Comparison of ENCODE assay signal across 19 mouse cellular contexts in the genomic region with DNA sequence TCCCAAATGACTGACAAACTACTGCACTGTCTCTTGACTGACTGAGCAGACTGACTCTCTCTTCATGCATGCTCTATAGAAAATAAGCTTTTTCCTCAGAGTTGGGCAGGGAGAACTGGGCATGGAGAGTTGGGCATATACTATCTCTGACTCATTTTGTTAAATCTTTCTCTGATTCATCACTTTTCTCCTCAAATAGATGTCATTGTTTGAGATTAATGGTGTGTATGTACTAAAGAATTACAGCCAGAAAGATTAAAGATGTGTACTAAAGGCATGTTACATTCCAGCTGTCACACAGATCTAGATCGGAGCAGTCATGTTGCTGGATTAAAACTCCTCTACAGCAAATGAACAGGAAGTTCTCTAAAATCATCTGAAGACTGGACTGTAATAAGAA. TPM values are rescaled to one million over a fixed set of nuclear protein-coding genes. Genes with fewer than 3 reads are reported as not detected.
DNase-seq lines count a peak whose midpoint lies in the region; TF ChIP-seq lines count a peak whose summit lies in the region.
"Had no signal": no experiment of that assay in that cellular context is flagged by ENCODE, and none has a peak within 500 bp of the region (broad histone marks: within the 10 kb centered on the region; RNA-seq: fewer than 3 reads in every experiment).

No protein-coding gene starts in this region.

- no peak for TF ChIP-seq POLR2A in embryonic fibroblast, embryonic 13.5 days (IDR thresholded peaks at IDR 0.05; ENCODE audit: low read depth, low read length)

- no peak for TF ChIP-seq CTCF in embryonic fibroblast, embryonic 13.5 days (IDR thresholded peaks at IDR 0.05; ENCODE audit: borderline replicate concordance, insufficient read depth, low read length)

- DNase-seq in 3T3-L1 (ENCODE audit: low read depth, low spot score) = peak; percentile 75
- DNase-seq in Muller cell, postnatal 12 days (ENCODE audit: inconsistent ontology term) = peak; percentile 86
- DNase-seq in right cerebral cortex, postnatal 36 days (ENCODE audit: low spot score in 2 of 2) = no peak
- DNase-seq in heart, postnatal 25 days (ENCODE audit: low spot score) = no peak
- DNase-seq in urinary bladder, postnatal 25 days (ENCODE audit: low spot score) = no peak
- DNase-seq: adrenal gland, adult 8-10 months; adrenal gland, postnatal 14 days; adrenal gland, postnatal 36 days; cerebellum, adult 11-12 months; cerebellum, adult 2 months; cerebellum, adult 9-10 months; cerebellum, postnatal 10 days; cerebellum, postnatal 25 days had no signal

- peak overlapping the region; percentile 25; the same call in 1 of the 2 replicates for H3K27ac ChIP-seq in embryonic fibroblast, embryonic 13.5 days (ENCODE audit: insufficient read depth, low read length)
- H3K27ac ChIP-seq: embryonic facial prominence, embryonic 10.5 days; embryonic facial prominence, embryonic 12.5 days; forebrain, embryonic 10.5 days; forebrain, embryonic 12.5 days had no signal

- no peaks in the 10 kb centered on the region for H3K4me1 ChIP-seq in embryonic fibroblast, embryonic 13.5 days (ENCODE audit: control insufficient read depth, insufficient read depth, low read length)
- H3K4me1 ChIP-seq: embryonic facial prominence, embryonic 10.5 days; embryonic facial prominence, embryonic 12.5 days; forebrain, embryonic 10.5 days; forebrain, embryonic 12.5 days had no signal

- intact Hi-C loops in heart, postnatal 25 days (cut with DNase I) = no loop called here

- no peak overlapping the region for H3K4me3 ChIP-seq in embryonic fibroblast, embryonic 13.5 days (ENCODE audit: insufficient read depth, low read length)
- H3K4me3 ChIP-seq: embryonic facial prominence, embryonic 10.5 days; embryonic facial prominence, embryonic 12.5 days; erythroblast, embryonic 14.5 days; forebrain, embryonic 10.5 days; forebrain, embryonic 12.5 days had no signal

RNA-seq across cellular contexts. Expression of gene BC055324, which starts 20.1 kb away (rescaled TPM):
- polyA plus RNA-seq in embryonic fibroblast, embryonic 13.5 days (2011; ENCODE audit: insufficient read length, low read depth, missing spikeins) = 9.8 and 12.6 TPM in 2 replicates
- total RNA-seq in heart, postnatal 25 days (2021) = under 1 TPM; 0.62 to 0.81 TPM

RNA-seq across cellular contexts. Expression of gene Mettl18, which starts 20.2 kb away (rescaled TPM):
- polyA plus RNA-seq in embryonic fibroblast, embryonic 13.5 days (2011; ENCODE audit: insufficient read length, low read depth, missing spikeins) = 2.8 and 4.1 TPM in 2 replicates
- total RNA-seq in heart, postnatal 25 days (2021) = 1 to 10 TPM; 3.6 to 4.1 TPM

RNA-seq across cellular contexts. Expression of gene Scyl3, which starts 45.6 kb away (rescaled TPM):
- polyA plus RNA-seq in embryonic fibroblast, embryonic 13.5 days (2011; ENCODE audit: insufficient read length, low read depth, missing spikeins) = 21.7 TPM in 2 replicates
- total RNA-seq in heart, postnatal 25 days (2021) = 1 to 10 TPM; 5.1 to 5.6 TPM

Comparison
In these comparisons a context has a peak if more than half of its experiments do, and no peak if none do; other contexts are left out.
1. DNase-seq: peak in 3T3-L1 (single experiment) and Muller cell, postnatal 12 days (single experiment); none in right cerebral cortex, postnatal 36 days (0 of 2), heart, postnatal 25 days (single experiment) and urinary bladder, postnatal 25 days (single experiment).